27 mouse cellular contexts compared by ENCODE assay signal in the genomic region with DNA sequence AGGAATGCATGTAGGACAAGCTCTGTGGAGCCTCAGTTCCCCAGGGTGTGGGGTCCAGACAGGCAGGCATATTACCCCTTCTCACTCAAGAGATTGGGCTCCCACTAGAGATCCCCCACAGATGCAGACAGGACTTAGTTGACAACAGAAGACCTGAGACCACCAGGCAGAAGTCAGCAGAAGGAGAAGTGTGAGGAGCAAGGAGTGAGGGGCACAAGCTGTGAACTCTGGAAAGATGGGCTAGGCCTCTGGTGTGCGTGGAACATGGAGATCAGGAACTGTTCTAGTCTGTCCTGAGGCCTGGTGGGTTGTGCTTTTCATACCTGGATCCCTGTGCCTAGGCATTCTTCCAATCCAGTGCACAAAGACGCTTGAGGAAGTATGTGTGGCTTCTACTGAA. TPM values are rescaled to one million over a fixed set of nuclear protein-coding genes. Genes with fewer than 3 reads are reported as not detected.
DNase-seq lines count a peak whose midpoint lies in the region; ATAC-seq lines count a peak whose summit lies in the region.
"Had no signal": no experiment of that assay in that cellular context is flagged by ENCODE, and none has a peak within 500 bp of the region (broad histone marks: within the 10 kb centered on the region; RNA-seq: fewer than 3 reads in every experiment).

No protein-coding gene starts in this region.

- peaks cover 13% of the 10 kb centered on the region; the same call in 1 of the 2 replicates for H3K27me3 ChIP-seq in forebrain, embryonic 14.5 days (replicated peaks; ENCODE audit: control insufficient read depth, insufficient read depth, low read length)
- H3K27me3 ChIP-seq in forebrain, embryonic 12.5 days, result peaks cover 36% of the 10 kb centered on the region
- peaks cover 31% of the 10 kb centered on the region for H3K27me3 ChIP-seq in hindbrain, embryonic 10.5 days (ENCODE audit: insufficient read depth, poor library complexity, severe bottlenecking)
- H3K27me3 ChIP-seq in hindbrain, embryonic 11.5 days (ENCODE audit: control insufficient read depth, insufficient read depth, low read length), result peaks cover 4% of the 10 kb centered on the region; the same call in 1 of the 2 replicates
- peaks cover 11% of the 10 kb centered on the region; the same call in 1 of the 2 replicates for H3K27me3 ChIP-seq in liver, embryonic 11.5 days (replicated peaks; ENCODE audit: control insufficient read depth, insufficient read depth, low read length)
- H3K27me3 ChIP-seq in limb, embryonic 13.5 days, result peaks cover 36% of the 10 kb centered on the region

- no peaks in the 10 kb centered on the region for H3K4me1 ChIP-seq in forebrain, embryonic 14.5 days (ENCODE audit: control insufficient read depth, insufficient read depth, low read length)
- peaks cover 8% of the 10 kb centered on the region for H3K4me1 ChIP-seq in forebrain, embryonic 12.5 days
- H3K4me1 ChIP-seq in hindbrain, embryonic 10.5 days (replicated peaks), result peaks cover 22% of the 10 kb centered on the region
- no peaks in the 10 kb centered on the region for H3K4me1 ChIP-seq in hindbrain, embryonic 11.5 days (replicated peaks; ENCODE audit: control insufficient read depth, insufficient read depth, low read length)
- H3K4me1 ChIP-seq in liver, embryonic 11.5 days (replicated peaks; ENCODE audit: control insufficient read depth, insufficient read depth, low read length), result peaks cover 15% of the 10 kb centered on the region
- H3K4me1 ChIP-seq in limb, embryonic 13.5 days, result no peaks in the 10 kb centered on the region
- H3K4me1 ChIP-seq: intestine, embryonic 15.5 days had no signal

- no peaks in the 10 kb centered on the region for H3K9me3 ChIP-seq in forebrain, embryonic 14.5 days (replicated peaks; ENCODE audit: control insufficient read depth, low read length)
- H3K9me3 ChIP-seq in forebrain, embryonic 12.5 days, result no peaks in the 10 kb centered on the region
- H3K9me3 ChIP-seq in hindbrain, embryonic 10.5 days, result no peaks in the 10 kb centered on the region
- H3K9me3 ChIP-seq in hindbrain, embryonic 11.5 days (ENCODE audit: control insufficient read depth, low read length), result no peaks in the 10 kb centered on the region
- H3K9me3 ChIP-seq in liver, embryonic 11.5 days (ENCODE audit: control insufficient read depth, low read length), result no peaks in the 10 kb centered on the region
- no peaks in the 10 kb centered on the region for H3K9me3 ChIP-seq in limb, embryonic 13.5 days
- H3K9me3 ChIP-seq: forebrain, embryonic 10.5 days; G1E; heart, embryonic 12.5 days; heart, embryonic 15.5 days; intestine, embryonic 15.5 days had no signal

- no peak overlapping the region for H3K27ac ChIP-seq in forebrain, embryonic 14.5 days (ENCODE audit: low read depth, low read length)
- no peak overlapping the region for H3K27ac ChIP-seq in forebrain, embryonic 12.5 days
- H3K27ac ChIP-seq in hindbrain, embryonic 10.5 days, result peak overlapping the region; percentile 36; the same call in 1 of the 2 replicates
- no peak overlapping the region for H3K27ac ChIP-seq in hindbrain, embryonic 11.5 days (ENCODE audit: low read depth, low read length)
- no peak overlapping the region for H3K27ac ChIP-seq in liver, embryonic 11.5 days (ENCODE audit: low read depth, low read length)
- H3K27ac ChIP-seq in limb, embryonic 13.5 days, result no peak overlapping the region
- H3K27ac ChIP-seq: forebrain, embryonic 10.5 days; gastrocnemius, adult 2 months; heart, adult 2 months; heart, embryonic 15.5 days; hindbrain, embryonic 14.5 days; intestine, embryonic 15.5 days had no signal

- WGBS in forebrain, embryonic 14.5 days, result 83% methylated on average over 2 of the region's 2 CpGs
- 86% methylated on average over 2 of the region's 2 CpGs for WGBS in forebrain, embryonic 12.5 days
- WGBS in hindbrain, embryonic 10.5 days, result 89% methylated on average over 2 of the region's 2 CpGs
- WGBS in hindbrain, embryonic 11.5 days, result 83% methylated on average over 2 of the region's 2 CpGs
- WGBS in liver, embryonic 11.5 days, result 79% methylated on average over 2 of the region's 2 CpGs
- 85% methylated on average over 2 of the region's 2 CpGs for WGBS in limb, embryonic 13.5 days

- no peak overlapping the region for H3K4me3 ChIP-seq in forebrain, embryonic 14.5 days (ENCODE audit: low read depth, low read length)
- H3K4me3 ChIP-seq in forebrain, embryonic 12.5 days (replicated peaks), result no peak overlapping the region
- H3K4me3 ChIP-seq in hindbrain, embryonic 10.5 days, result no peak overlapping the region
- no peak overlapping the region for H3K4me3 ChIP-seq in hindbrain, embryonic 11.5 days (ENCODE audit: low read depth, low read length)
- H3K4me3 ChIP-seq in liver, embryonic 11.5 days (ENCODE audit: low read depth, low read length), result no peak overlapping the region
- H3K4me3 ChIP-seq in limb, embryonic 13.5 days, result no peak overlapping the region
- H3K4me3 ChIP-seq: forebrain, embryonic 10.5 days; gastrocnemius, adult 2 months; heart, adult 2 months; heart, embryonic 12.5 days; heart, embryonic 15.5 days; intestine, embryonic 15.5 days had no signal

- no peak for DNase-seq in forebrain, embryonic 14.5 days (ENCODE audit: low spot score)
- DNase-seq in hindbrain, embryonic 10.5 days (ENCODE audit: low spot score), result no peak
- DNase-seq in hindbrain, embryonic 11.5 days (ENCODE audit: low spot score), result no peak
- peak; percentile 10 for DNase-seq in liver, embryonic 11.5 days (ENCODE audit: low spot score)
- DNase-seq in liver, result no peak
- DNase-seq: adrenal gland, postnatal 10 days; adrenal gland, postnatal 36 days; B cell, adult 2 months; cerebellum, adult 18-20 months; cerebellum, adult 9-10 months; cerebellum, postnatal 14 days; forebrain, postnatal 0 days; gastrocnemius, adult 2 months; gastrocnemius, postnatal 25 days; heart, adult 2 months; heart, postnatal 10 days; heart, postnatal 4 days; kidney, adult 18-20 months had no signal

- H3K4me2 ChIP-seq in forebrain, embryonic 14.5 days (ENCODE audit: low read length), result no peak overlapping the region
- H3K4me2 ChIP-seq in forebrain, embryonic 12.5 days, result no peak overlapping the region
- H3K4me2 ChIP-seq in hindbrain, embryonic 11.5 days (replicated peaks; ENCODE audit: low read depth, low read length), result no peak overlapping the region
- H3K4me2 ChIP-seq in liver, embryonic 11.5 days, result no peak overlapping the region
- H3K4me2 ChIP-seq in limb, embryonic 13.5 days (replicated peaks), result no peak overlapping the region
- H3K4me2 ChIP-seq: heart, embryonic 12.5 days; heart, embryonic 15.5 days; hindbrain, embryonic 14.5 days; intestine, embryonic 15.5 days had no signal

- no peaks in the 10 kb centered on the region for H3K36me3 ChIP-seq in forebrain, embryonic 14.5 days (ENCODE audit: control insufficient read depth, insufficient read depth, low read length)
- H3K36me3 ChIP-seq in forebrain, embryonic 12.5 days (replicated peaks), result no peaks in the 10 kb centered on the region
- H3K36me3 ChIP-seq in hindbrain, embryonic 10.5 days, result no peaks in the 10 kb centered on the region
- no peaks in the 10 kb centered on the region for H3K36me3 ChIP-seq in hindbrain, embryonic 11.5 days (ENCODE audit: control insufficient read depth, insufficient read depth, low read length)
- no peaks in the 10 kb centered on the region for H3K36me3 ChIP-seq in liver, embryonic 11.5 days (ENCODE audit: control insufficient read depth, insufficient read depth, low read length)
- H3K36me3 ChIP-seq in limb, embryonic 13.5 days, result no peaks in the 10 kb centered on the region
- H3K36me3 ChIP-seq: forebrain, embryonic 10.5 days; G1E; heart, embryonic 12.5 days; heart, embryonic 15.5 days; intestine, embryonic 15.5 days had no signal

- ATAC-seq in forebrain, embryonic 14.5 days, result no peak
- no peak for ATAC-seq in forebrain, embryonic 12.5 days (ENCODE audit: low FRiP score)
- ATAC-seq in hindbrain, embryonic 11.5 days (ENCODE audit: low FRiP score), result no peak
- ATAC-seq in liver, embryonic 11.5 days (replicated peaks; ENCODE audit: low FRiP score), result no peak
- no peak for ATAC-seq in limb, embryonic 13.5 days (ENCODE audit: low FRiP score, low read depth)
- ATAC-seq: intestine, embryonic 15.5 days; Patski had no signal

- H3K9ac ChIP-seq in forebrain, embryonic 14.5 days (ENCODE audit: low read length), result peak overlapping the region; percentile 21; the same call in 1 of the 2 replicates
- no peak overlapping the region for H3K9ac ChIP-seq in forebrain, embryonic 12.5 days
- H3K9ac ChIP-seq in hindbrain, embryonic 11.5 days (ENCODE audit: low read depth, low read length), result no peak overlapping the region
- H3K9ac ChIP-seq in liver, embryonic 11.5 days (ENCODE audit: low read depth, low read length), result no peak overlapping the region
- H3K9ac ChIP-seq in limb, embryonic 13.5 days, result 0 out of 2 replicates have a peak overlapping the region, but pooled peaks have one; percentile 3
- H3K9ac ChIP-seq: forebrain, postnatal 0 days; heart, embryonic 12.5 days; heart, embryonic 15.5 days; hindbrain, embryonic 14.5 days; intestine, embryonic 15.5 days had no signal

RNA-seq across cellular contexts. Expression of gene Sec61a1, which starts 31.2 kb away (rescaled TPM):
- polyA plus RNA-seq in forebrain, embryonic 14.5 days (2014; fragmentation: Nextera tagmentation; extraction: Ambion mirVana), result 131 and 146 TPM in 2 replicates
- polyA plus RNA-seq in forebrain, embryonic 12.5 days (2016; fragmentation: Nextera tagmentation; extraction: Ambion mirVana), result 185 and 192 TPM in 2 replicates
- polyA plus RNA-seq in hindbrain, embryonic 10.5 days (2016; fragmentation: Nextera tagmentation; extraction: Ambion mirVana), result 206 and 228 TPM in 2 replicates
- 139 and 164 TPM in 2 replicates for polyA plus RNA-seq in hindbrain, embryonic 11.5 days (2014; fragmentation: Nextera tagmentation; extraction: Ambion mirVana)
- 214 and 233 TPM in 2 replicates for polyA plus RNA-seq in liver, embryonic 11.5 days (2014; fragmentation: Nextera tagmentation; extraction: Ambion mirVana)
- polyA plus RNA-seq in limb, embryonic 13.5 days (2015; fragmentation: Nextera tagmentation; extraction: Ambion mirVana), result 264 and 283 TPM in 2 replicates

Comparison
In these comparisons a context has a peak if more than half of its experiments do, and no peak if none do; other contexts are left out.
1. H3K9ac ChIP-seq: peak in forebrain, embryonic 14.5 days (single experiment) and limb, embryonic 13.5 days (single experiment); none in forebrain, embryonic 12.5 days (single experiment), hindbrain, embryonic 11.5 days (single experiment) and liver, embryonic 11.5 days (single experiment).